Comparison of ENCODE assay signal across 8 mouse cellular contexts in the genomic region with DNA sequence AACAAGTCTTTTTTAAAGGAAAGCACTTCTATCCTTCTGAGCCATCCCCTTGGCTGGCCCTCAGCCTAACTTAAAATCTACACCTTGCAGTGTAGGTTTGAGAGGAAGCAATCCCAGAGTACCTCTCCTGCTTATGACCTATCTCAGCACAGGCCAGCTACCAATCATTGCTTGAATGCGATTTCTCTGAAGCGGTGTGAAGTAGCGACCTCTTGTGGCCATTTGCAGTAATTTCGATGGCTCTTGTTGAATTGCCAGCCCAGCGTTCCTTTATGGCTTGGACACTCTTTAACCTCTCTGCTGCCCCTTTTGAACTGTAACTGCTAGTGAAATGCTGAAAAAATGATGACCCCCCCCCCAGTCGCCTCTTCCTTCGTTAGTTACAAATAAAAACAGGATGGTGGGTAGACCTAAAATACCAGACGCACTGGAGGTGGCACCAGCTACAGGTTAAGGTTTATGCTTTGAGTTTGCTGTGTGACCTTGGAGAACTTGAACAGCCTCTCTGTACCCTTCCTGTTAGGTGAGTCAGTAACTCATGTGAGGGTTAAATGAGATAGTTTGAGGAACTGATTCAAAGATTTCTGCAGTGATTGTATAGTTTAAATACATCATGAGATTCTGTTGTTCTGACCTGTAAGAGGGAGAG.
A peak's percentile ranks its signal among the peaks of the same experiment; 100 is the strongest.
DNase-seq lines count a peak whose midpoint lies in the region; ATAC-seq and TF ChIP-seq lines count a peak whose summit lies in the region.

No protein-coding gene starts in this region.

- H3K27me3 ChIP-seq in heart, embryonic 12.5 days (replicated peaks), result no peaks in the 10 kb centered on the region
- H3K27me3 ChIP-seq in midbrain, embryonic 11.5 days (ENCODE audit: control insufficient read depth, insufficient read depth, low read length), result no peaks in the 10 kb centered on the region
- no peaks in the 10 kb centered on the region for H3K27me3 ChIP-seq in small intestine, adult 2 months (ENCODE audit: control insufficient read depth, insufficient read depth, low read length)

- 14% methylated on average over 8 of the region's 8 CpGs for WGBS in heart, embryonic 12.5 days
- 12% methylated on average over 8 of the region's 8 CpGs for WGBS in midbrain, embryonic 11.5 days
- 13% methylated on average over 8 of the region's 8 CpGs for WGBS in small intestine, adult 2 months

- H3K9ac ChIP-seq in heart, embryonic 12.5 days, result no peak overlapping the region
- no peak overlapping the region for H3K9ac ChIP-seq in midbrain, embryonic 11.5 days (ENCODE audit: low read length)

- TF ChIP-seq POLR2A in small intestine, adult 2 months (IDR thresholded peaks at IDR 0.05; ENCODE audit: low read depth, low read length), result no peak

- no peak overlapping the region for H3K4me3 ChIP-seq in heart, embryonic 12.5 days
- no peak overlapping the region for H3K4me3 ChIP-seq in midbrain, embryonic 11.5 days (ENCODE audit: low read depth, low read length)
- no peak overlapping the region for H3K4me3 ChIP-seq in small intestine, adult 2 months (ENCODE audit: low read depth, low read length)

- TF ChIP-seq CTCF in small intestine, adult 2 months (IDR thresholded peaks at IDR 0.05; ENCODE audit: extremely low read depth, insufficient read length, insufficient replicate concordance, low read depth, low read length), result peak; percentile 74; the same call in 1 of the 2 replicates

- H3K36me3 ChIP-seq in heart, embryonic 12.5 days, result no peaks in the 10 kb centered on the region
- no peaks in the 10 kb centered on the region for H3K36me3 ChIP-seq in midbrain, embryonic 11.5 days (ENCODE audit: control insufficient read depth, insufficient read depth, low read length)
- H3K36me3 ChIP-seq in small intestine, adult 2 months (ENCODE audit: control insufficient read depth, insufficient read depth, low read length), result no peaks in the 10 kb centered on the region

- no peak overlapping the region for H3K4me2 ChIP-seq in heart, embryonic 12.5 days
- H3K4me2 ChIP-seq in midbrain, embryonic 11.5 days, result no peak overlapping the region

- no peaks in the 10 kb centered on the region for H3K9me3 ChIP-seq in heart, embryonic 12.5 days (replicated peaks)
- no peaks in the 10 kb centered on the region for H3K9me3 ChIP-seq in midbrain, embryonic 11.5 days (ENCODE audit: control insufficient read depth, low read length)

- ATAC-seq in heart, embryonic 12.5 days (ENCODE audit: insufficient number of reproducible peaks, low FRiP score), result no peak
- peak; percentile 64 for ATAC-seq in midbrain, embryonic 11.5 days (ENCODE audit: low FRiP score)

- peak; percentile 91 for DNase-seq in heart, adult 11 months
- DNase-seq in cerebellum, postnatal 14 days, result peak; percentile 83 to 85
- DNase-seq in frontal cortex, postnatal 25 days (ENCODE audit: low spot score in 2 of 2), result peak; percentile 63
- DNase-seq in induced T-regulatory cell, adult 2 months (ENCODE audit: low read depth), result peak; percentile 92
- DNase-seq in left cerebral cortex, adult 8-10 months (ENCODE audit: low spot score in 2 of 2), result peak; percentile 22 to 66
- peak; percentile 97 for DNase-seq in midbrain, embryonic 11.5 days (ENCODE audit: low spot score, missing footprints)

- no peak overlapping the region for H3K27ac ChIP-seq in heart, embryonic 12.5 days (ENCODE audit: poor library complexity, severe bottlenecking)
- H3K27ac ChIP-seq in midbrain, embryonic 11.5 days (ENCODE audit: low read depth, low read length), result no peak overlapping the region
- no peak overlapping the region for H3K27ac ChIP-seq in small intestine, adult 2 months (ENCODE audit: insufficient read depth, low read depth, low read length)

- no peaks in the 10 kb centered on the region for H3K4me1 ChIP-seq in heart, embryonic 12.5 days (replicated peaks)
- no peaks in the 10 kb centered on the region for H3K4me1 ChIP-seq in midbrain, embryonic 11.5 days (ENCODE audit: control insufficient read depth, insufficient read depth, low read length)
- no peaks in the 10 kb centered on the region for H3K4me1 ChIP-seq in small intestine, adult 2 months (ENCODE audit: control insufficient read depth, insufficient read depth, insufficient read length, low read length)

Comparison
In these comparisons a context has a peak if more than half of its experiments do, and no peak if none do; other contexts are left out.
1. DNase-seq: peak in every context shown above with its lines; median percentile 97 in midbrain, embryonic 11.5 days; 92 in induced T-regulatory cell, adult 2 months; 91 in heart, adult 11 months; 84 in cerebellum, postnatal 14 days; 63 in frontal cortex, postnatal 25 days; 44 in left cerebral cortex, adult 8-10 months.